ENCODE assay signal across 14 mouse cellular contexts in the genomic region with DNA sequence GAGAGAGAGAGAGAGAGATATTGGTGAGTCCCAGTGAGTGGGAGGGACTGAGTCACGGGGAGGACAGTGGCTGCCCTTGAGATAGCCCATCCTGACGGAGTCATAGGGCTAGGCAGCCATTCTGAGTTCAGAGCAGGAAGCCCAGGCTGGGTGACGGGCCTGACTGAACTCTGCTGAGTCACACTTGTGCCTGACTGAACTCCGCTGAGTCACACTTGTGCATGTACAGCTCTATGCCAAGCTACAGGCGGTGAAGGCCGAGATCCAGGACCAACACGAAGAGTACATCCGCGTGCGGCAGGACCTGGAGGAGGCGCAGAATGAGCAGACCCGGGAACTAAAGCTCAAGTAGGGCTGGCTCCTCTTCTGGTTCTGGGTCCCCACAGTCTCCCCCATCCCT. TPM values are rescaled to one million over a fixed set of nuclear protein-coding genes. Genes with fewer than 3 reads are reported as not detected.
DNase-seq lines count a peak whose midpoint lies in the region; ATAC-seq and TF ChIP-seq lines count a peak whose summit lies in the region.
"Had no signal": no experiment of that assay in that cellular context is flagged by ENCODE, and none has a peak within 500 bp of the region (broad histone marks: within the 10 kb centered on the region; RNA-seq: fewer than 3 reads in every experiment).

No protein-coding gene starts in this region.

- no peak for TF ChIP-seq EP300 in liver, embryonic 14.5 days (IDR thresholded peaks at IDR 0.05; ENCODE audit: low read depth)

- 96% methylated on average over 12 of the region's 12 CpGs for WGBS in limb, embryonic 13.5 days
- 92% methylated on average over 12 of the region's 12 CpGs for WGBS in limb, embryonic 10.5 days
- 60% methylated on average over 12 of the region's 12 CpGs for WGBS in liver, embryonic 14.5 days (ENCODE audit: insufficient replicate concordance)

- H3K27ac ChIP-seq in limb, embryonic 13.5 days, result no peak overlapping the region
- H3K27ac ChIP-seq in limb, embryonic 10.5 days, result no peak overlapping the region
- H3K27ac ChIP-seq in ES-E14 (ENCODE audit: insufficient read depth, low read depth, low read length, poor library complexity, severe bottlenecking), result no peak overlapping the region
- H3K27ac ChIP-seq in liver, embryonic 14.5 days, result no peak overlapping the region

- H3K4me2 ChIP-seq in limb, embryonic 13.5 days (replicated peaks), result no peak overlapping the region
- no peak overlapping the region for H3K4me2 ChIP-seq in liver, embryonic 14.5 days (ENCODE audit: low read depth)

- H3K9ac ChIP-seq in limb, embryonic 13.5 days, result no peak overlapping the region
- no peak overlapping the region for H3K9ac ChIP-seq in ES-E14 (ENCODE audit: insufficient read depth, low read depth, low read length, poor library complexity, severe bottlenecking)
- no peak overlapping the region for H3K9ac ChIP-seq in liver, embryonic 14.5 days (replicated peaks)

- H3K4me3 ChIP-seq in limb, embryonic 13.5 days, result no peak overlapping the region
- no peak overlapping the region for H3K4me3 ChIP-seq in limb, embryonic 10.5 days
- H3K4me3 ChIP-seq in ES-E14 (ENCODE audit: insufficient read depth in 1 of 2, low read depth in 1 of 2, low read length in 2 of 2, poor library complexity in 1 of 2, severe bottlenecking in 1 of 2), result no peak overlapping the region
- no peak overlapping the region for H3K4me3 ChIP-seq in liver, embryonic 14.5 days (ENCODE audit: insufficient read depth in 1 of 2, low read depth in 2 of 2, low read length in 2 of 2)
- H3K4me3 ChIP-seq: myocyte had no signal

- H3K36me3 ChIP-seq in limb, embryonic 13.5 days, result peaks cover 74% of the 10 kb centered on the region
- peaks cover 57% of the 10 kb centered on the region for H3K36me3 ChIP-seq in limb, embryonic 10.5 days
- peaks cover 2% of the 10 kb centered on the region; the same call in 1 of the 2 replicates for H3K36me3 ChIP-seq in ES-E14 (ENCODE audit: control insufficient read depth, insufficient read depth, low read length, poor library complexity, severe bottlenecking)
- H3K36me3 ChIP-seq in liver, embryonic 14.5 days (replicated peaks; ENCODE audit: control insufficient read depth, insufficient read depth, low read depth), result no peaks in the 10 kb centered on the region

- no peaks in the 10 kb centered on the region for H3K27me3 ChIP-seq in limb, embryonic 13.5 days
- H3K27me3 ChIP-seq in limb, embryonic 10.5 days (ENCODE audit: low read depth, poor library complexity, severe bottlenecking), result no peaks in the 10 kb centered on the region
- H3K27me3 ChIP-seq in liver, embryonic 14.5 days (ENCODE audit: control insufficient read depth, insufficient read depth, low read length), result no peaks in the 10 kb centered on the region

- DNase-seq in limb, embryonic 10.5 days (ENCODE audit: low spot score), result no peak
- DNase-seq in ES-E14 (ENCODE audit: low read depth, low spot score), result no peak
- peak; percentile 70 for DNase-seq in adrenal gland, postnatal 10 days
- peak; percentile 17 to 37 (median 26) for DNase-seq in liver, embryonic 14.5 days (ENCODE audit: low read depth in 3 of 3, low spot score in 3 of 3)
- no peak for DNase-seq in urinary bladder, adult 18-20 months (ENCODE audit: low spot score in 2 of 2)
- no peak for DNase-seq in heart, adult 11 months
- no peak for DNase-seq in heart, adult 8-10 months (ENCODE audit: low spot score)
- DNase-seq: cerebellum, postnatal 14 days; heart, adult 18-20 months; kidney, postnatal 14 days; lung, postnatal 14 days; thymus, postnatal 36 days had no signal

- TF ChIP-seq CTCF in liver, embryonic 14.5 days (IDR thresholded peaks at IDR 0.05; ENCODE audit: low read depth), result no peak

- no peaks in the 10 kb centered on the region for H3K9me3 ChIP-seq in limb, embryonic 13.5 days
- no peaks in the 10 kb centered on the region for H3K9me3 ChIP-seq in limb, embryonic 10.5 days (replicated peaks)
- no peaks in the 10 kb centered on the region for H3K9me3 ChIP-seq in ES-E14 (ENCODE audit: control insufficient read depth, insufficient read depth, low read depth, low read length)
- no peaks in the 10 kb centered on the region for H3K9me3 ChIP-seq in liver, embryonic 14.5 days (ENCODE audit: control insufficient read depth, low read length)

- in situ Hi-C loops in ES-E14 (cut with MboI; ENCODE audit: low sequenced_read_pairs in 2 of 2, unreplicated experiment in 2 of 2), result no loop called here

- ATAC-seq in limb, embryonic 13.5 days (ENCODE audit: low FRiP score, low read depth), result peak; percentile 4; the same call in 1 of the 2 replicates
- peak; percentile 79 for ATAC-seq in liver, embryonic 14.5 days (ENCODE audit: insufficient read depth)

- H3K4me1 ChIP-seq in limb, embryonic 13.5 days, result no peaks in the 10 kb centered on the region
- no peaks in the 10 kb centered on the region for H3K4me1 ChIP-seq in limb, embryonic 10.5 days
- peaks cover 0 to 11% of the 10 kb centered on the region in 2 experiments; a peak in 1 of 4 replicates for H3K4me1 ChIP-seq in ES-E14 (ENCODE audit: control insufficient read depth in 2 of 2, insufficient read depth in 2 of 2, low read length in 2 of 2, poor library complexity in 1 of 2)
- H3K4me1 ChIP-seq in liver, embryonic 14.5 days (replicated peaks; ENCODE audit: control insufficient read depth in 2 of 2, insufficient read depth in 2 of 2, low read length in 1 of 2), result peaks cover 0 to 5% of the 10 kb centered on the region in 2 experiments; a peak in 1 of 4 replicates

TF ChIP-seq in ES-E14, 5 proteins besides CTCF, POLR2A, EP300 and RAD21:
- no peak for TF ChIP-seq ZNF384 (IDR thresholded peaks at IDR 0.05; ENCODE audit: low read depth, low read length)
- peak; percentile 74 for TF ChIP-seq MAFK (IDR thresholded peaks at IDR 0.05; ENCODE audit: insufficient read depth, low read depth, low read length)

RNA-seq across cellular contexts. Expression of gene Kif3c, which starts 24.5 kb away (rescaled TPM):
- 15.8 and 19.1 TPM in 2 replicates for polyA plus RNA-seq in limb, embryonic 13.5 days (2015; fragmentation: Nextera tagmentation; extraction: Ambion mirVana)
- polyA plus RNA-seq in limb, embryonic 10.5 days (2016; fragmentation: Nextera tagmentation; extraction: Ambion mirVana), result 13.2 and 16.4 TPM in 2 replicates
- total RNA-seq in ES-E14 (2012; rRNA removed), result 6.8 and 8.8 TPM in 2 replicates
- 10 to 100 TPM; 13.2 to 18.5 TPM for total RNA-seq in adrenal gland, postnatal 10 days (2021)
- 0.42 and 0.58 TPM in 2 replicates for polyA plus RNA-seq in liver, embryonic 14.5 days (2012; rRNA removed)
- polyA plus RNA-seq in liver, embryonic 14.5 days (2014; fragmentation: Nextera tagmentation; extraction: Ambion mirVana), result 0.58 and 0.61 TPM in 2 replicates
- total RNA-seq in heart, adult 8-10 months (2022), result 1 to 10 TPM; 5.9 to 6.9 (median 6.3) TPM

RNA-seq across cellular contexts. Expression of gene Asxl2, which starts 37.3 kb away (rescaled TPM):
- 16.8 and 18.6 TPM in 2 replicates for polyA plus RNA-seq in limb, embryonic 13.5 days (2015; fragmentation: Nextera tagmentation; extraction: Ambion mirVana)
- 16.0 and 16.6 TPM in 2 replicates for polyA plus RNA-seq in limb, embryonic 10.5 days (2016; fragmentation: Nextera tagmentation; extraction: Ambion mirVana)
- total RNA-seq in ES-E14 (2012; rRNA removed), result 44.4 and 54.8 TPM in 2 replicates
- total RNA-seq in adrenal gland, postnatal 10 days (2021), result 10 to 100 TPM; 31.6 to 37.7 TPM
- polyA plus RNA-seq in liver, embryonic 14.5 days (2012; rRNA removed), result 5.9 and 6.7 TPM in 2 replicates
- polyA plus RNA-seq in liver, embryonic 14.5 days (2014; fragmentation: Nextera tagmentation; extraction: Ambion mirVana), result 7.2 and 8.9 TPM in 2 replicates
- total RNA-seq in heart, adult 8-10 months (2022), result 10 to 100 TPM; 18.3 to 26.2 (median 22.3) TPM

Comparison
In these comparisons a context has a peak if more than half of its experiments do, and no peak if none do; other contexts are left out.
1. DNase-seq: peak in adrenal gland, postnatal 10 days (single experiment) and liver, embryonic 14.5 days (3 of 3); none in limb, embryonic 10.5 days (single experiment), ES-E14 (single experiment), urinary bladder, adult 18-20 months (0 of 2), heart, adult 11 months (single experiment) and heart, adult 8-10 months (single experiment).